Mouse (Mus musculus): ENCODE measurements around the gene Casp6.

Gene Casp6

DNA sequence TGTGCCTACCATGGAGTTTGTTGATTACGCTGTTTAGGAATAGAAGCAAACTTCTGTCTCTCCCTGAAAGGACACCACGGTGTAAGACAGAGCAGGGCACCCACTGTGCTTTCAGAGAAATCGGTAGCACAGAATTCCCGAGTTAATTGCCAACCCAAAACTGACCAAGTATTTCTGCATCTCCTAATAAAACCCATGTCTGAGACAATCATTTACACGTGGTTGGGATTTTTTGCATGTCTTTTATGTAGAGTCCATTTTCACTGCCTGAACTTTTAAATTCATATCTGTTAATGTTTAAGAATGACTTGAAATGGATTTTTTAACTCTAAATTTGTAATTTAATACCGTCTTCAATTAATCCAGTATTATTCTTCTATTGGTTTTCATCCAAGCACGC lies 22.4 kb downstream of the Casp6 start:
- no peak for DNase-seq (ENCODE audit: low spot score)

DNA sequence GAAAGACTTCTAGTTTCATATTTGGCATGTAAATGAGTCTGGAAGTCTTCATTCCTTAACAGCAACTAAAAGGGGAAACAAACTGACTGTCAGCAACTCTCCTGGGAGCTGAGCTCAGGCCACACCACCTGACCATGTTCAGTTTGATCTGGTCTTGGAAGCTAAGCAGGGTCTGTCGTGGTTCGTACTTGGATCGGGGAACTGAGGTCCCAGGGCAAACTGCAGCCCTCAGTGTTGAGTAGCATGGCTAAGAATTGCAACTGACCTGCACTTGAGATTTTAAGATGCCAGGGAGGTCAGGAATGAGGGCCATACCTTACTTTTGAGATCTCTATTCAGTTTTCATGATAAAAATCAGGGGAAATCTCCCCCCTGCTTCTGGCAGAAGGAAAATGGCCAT lies 24.6 kb downstream of the Casp6 start:
- DNase-seq (ENCODE audit: low spot score): no peak

DNA sequence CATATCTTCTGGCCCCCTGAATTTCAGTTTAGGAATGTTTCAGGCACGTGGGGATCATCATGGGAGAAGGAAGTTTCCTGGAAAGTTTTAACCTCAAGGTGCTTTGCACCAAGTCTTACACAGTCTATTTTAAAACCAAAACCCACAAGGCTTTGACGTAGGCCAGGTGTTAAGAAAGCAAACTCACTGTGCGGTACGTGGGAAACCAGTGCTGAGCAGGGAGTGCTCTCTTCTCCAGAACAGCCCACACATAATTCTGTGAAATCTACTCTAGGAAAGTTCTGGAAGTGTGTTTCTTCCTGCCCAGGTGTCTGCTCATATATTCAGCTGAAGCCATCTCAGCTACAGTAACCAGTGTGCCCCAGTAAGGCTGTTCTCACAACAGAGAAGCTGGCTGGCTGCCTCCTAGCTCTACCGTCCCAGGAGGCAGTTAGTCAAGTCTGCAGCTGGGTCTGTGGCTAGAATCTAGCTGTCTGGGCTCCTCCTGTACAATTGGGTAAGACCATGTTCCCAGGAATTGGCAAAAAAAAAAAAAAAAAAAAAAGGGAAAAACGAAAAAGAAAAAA lies 29.1 kb downstream of the Casp6 start:
- peak; percentile 93 for DNase-seq (ENCODE audit: low spot score)

DNA sequence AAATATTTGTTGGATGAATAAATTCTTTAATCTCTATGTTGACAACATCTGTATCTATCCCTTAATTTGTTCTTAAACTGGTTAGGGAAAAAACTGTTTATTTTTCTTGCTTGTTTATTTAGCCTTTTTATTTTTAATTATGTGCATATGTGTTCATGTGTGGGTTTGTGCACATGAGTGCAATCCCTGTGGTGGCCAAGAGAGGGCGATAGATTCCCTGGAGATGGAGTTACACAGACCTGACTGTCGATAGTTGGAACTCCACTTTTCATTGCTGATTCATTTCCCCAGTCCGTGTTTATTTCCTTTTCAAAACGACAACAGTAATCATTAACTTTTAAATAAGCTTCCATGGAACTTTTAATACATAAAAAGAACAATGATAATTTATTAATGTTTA lies 31.2 kb downstream of the Casp6 start:
- DNase-seq (ENCODE audit: low spot score): no peak

DNA sequence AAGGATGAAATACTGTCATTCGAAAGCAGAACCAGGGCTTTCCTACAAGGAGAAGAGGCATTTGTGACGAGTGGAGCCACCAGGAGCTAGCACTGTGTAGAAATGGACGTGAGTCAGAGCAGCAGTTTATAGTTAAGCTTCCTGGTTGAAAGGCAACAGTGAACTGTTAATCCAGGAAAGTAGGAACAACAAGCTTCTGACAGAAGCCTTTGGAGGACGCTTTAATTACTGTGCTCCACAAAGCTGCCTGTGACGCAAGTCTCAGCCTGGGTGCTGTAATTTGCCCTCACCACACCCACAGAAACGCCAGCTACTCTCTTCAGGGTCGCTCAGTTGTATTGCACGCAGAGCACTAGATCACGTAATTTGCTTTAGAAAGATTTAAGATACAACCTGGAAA lies 35.3 kb downstream of the Casp6 start:
- peak; percentile 19 for DNase-seq (ENCODE audit: low spot score)

DNA sequence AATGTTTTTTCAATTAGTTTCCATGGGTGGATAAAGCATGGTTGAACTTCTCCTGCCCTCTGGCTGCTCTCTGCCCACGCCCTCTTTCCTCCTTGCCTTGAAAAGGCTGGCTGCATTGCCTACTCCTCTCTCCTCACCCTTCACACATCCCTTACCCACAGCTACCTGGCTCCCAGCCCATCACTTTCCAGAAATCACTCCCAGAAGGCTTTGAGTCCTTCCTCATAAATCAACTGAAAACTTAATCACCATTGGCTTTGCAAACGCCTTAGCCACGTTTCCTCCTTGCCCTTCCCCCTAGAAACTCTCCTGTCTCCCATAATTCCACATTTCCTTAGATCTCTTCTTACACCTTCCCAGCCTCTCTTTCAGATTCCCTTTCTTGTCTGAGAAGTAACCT lies 36.6 kb downstream of the Casp6 start:
- peak; percentile 81 for DNase-seq (ENCODE audit: low spot score)

DNA sequence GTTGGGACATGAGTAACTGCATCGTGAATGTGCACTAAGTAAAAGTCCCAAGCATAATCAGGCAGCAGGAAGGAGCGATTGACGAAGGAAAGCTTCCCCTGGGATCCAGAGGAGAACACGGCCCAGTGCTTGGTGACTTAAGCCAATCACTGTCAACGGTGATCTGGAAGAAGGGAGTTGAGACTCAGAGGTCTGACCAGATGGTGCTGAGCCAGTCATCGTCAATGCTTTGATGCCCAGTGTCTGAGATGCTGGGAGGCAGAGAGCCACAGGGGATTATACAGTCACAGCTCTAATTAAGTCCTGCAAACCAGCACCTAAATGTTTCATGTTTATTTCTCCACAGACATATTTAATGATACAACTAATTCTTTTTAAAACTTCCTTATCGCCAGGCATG lies 37.8 kb downstream of the Casp6 start:
- DNase-seq (ENCODE audit: low spot score): no peak

DNA sequence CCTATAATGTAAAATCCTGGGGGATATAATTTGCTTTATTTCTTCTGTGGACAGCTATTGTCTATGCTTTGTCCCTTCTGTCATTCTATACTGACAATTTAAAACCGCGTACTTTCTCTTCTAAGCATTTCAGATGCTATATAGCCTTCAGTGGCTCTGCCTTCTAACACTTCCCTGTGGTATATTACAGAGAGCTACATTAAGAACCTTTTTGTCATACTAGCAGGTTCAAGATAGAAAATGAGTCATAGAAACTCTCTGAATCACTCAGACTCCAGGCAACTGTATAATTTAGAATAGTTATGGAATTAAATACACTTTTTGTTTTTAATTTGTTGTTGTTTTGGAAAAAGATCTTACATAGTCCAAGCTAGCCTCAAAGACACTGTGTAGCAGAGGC lies 39.6 kb downstream of the Casp6 start:
- DNase-seq (ENCODE audit: low spot score): no peak

DNA sequence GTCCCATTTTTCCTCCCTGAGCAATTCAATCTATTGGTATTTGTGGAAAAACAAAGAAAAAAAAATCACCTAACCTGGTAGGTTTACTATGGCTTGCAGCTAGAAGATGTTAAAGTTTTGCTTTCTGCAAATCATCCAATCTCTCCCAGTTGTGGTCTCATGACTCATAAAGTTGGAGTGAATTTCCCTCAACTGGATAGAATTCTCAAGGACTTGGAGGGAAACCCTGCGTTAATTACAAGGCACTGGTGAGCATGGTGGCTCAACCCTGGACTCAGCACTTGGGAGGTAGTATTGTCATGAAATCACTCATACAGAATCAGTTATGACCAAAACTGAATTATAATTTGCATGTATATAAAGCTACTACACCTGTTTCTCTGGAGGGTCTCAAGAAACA lies 40.1 kb downstream of the Casp6 start:
- no peak for DNase-seq (ENCODE audit: low spot score)

DNA sequence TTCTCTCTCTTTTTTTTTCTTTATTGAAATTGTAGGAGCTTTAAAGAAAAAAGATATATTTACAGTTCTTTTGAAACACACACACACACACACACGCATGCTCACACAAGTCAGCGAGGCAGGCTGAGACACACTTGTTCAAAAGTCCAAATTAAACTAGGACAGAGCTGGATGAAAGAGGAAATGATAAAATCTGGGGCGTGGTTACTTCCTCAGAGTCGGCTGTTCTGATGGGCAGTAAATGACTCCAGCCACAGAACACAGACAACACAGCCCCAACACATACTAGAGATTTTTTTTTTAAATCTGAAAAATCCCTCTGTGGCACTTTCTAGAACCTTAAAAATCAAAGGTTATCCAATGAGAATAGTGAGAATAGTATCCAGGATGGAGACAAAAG lies 42.6 kb downstream of the Casp6 start:
- DNase-seq (ENCODE audit: low spot score): no peak

DNA sequence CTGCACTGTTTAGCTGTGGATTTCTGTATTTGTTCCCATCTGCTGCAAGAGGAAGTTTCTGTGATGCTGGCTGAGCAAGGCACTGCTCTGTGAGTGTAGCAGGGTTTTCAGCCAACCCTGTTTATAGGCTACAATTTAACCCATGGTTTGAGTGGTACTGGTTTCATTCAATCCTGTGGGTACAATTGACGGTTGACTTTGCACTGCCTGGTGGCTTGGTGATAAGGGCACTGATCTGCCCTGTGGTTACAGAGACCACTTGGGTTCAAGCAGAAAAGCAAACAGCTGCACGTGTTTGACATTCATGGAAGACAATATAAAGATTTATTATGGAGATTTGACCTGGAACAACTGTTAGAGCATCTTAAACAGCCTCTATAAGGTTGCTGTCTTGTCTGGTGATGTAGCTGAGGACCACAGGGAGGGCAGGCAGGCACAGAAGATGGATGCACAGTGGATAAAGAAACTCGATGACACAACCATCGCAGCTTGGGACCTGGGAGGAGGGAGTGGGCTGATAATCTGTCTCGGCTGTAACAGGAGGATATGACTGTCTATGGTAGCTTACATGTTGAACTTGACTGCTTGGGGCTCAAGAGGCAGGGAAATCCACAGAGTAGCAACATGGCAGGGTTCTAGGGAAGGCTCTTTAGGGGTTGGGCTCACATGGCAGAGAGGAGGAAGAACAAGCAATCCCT lies 45.1 kb downstream of the Casp6 start:
- DNase-seq (ENCODE audit: low spot score): no peak

DNA sequence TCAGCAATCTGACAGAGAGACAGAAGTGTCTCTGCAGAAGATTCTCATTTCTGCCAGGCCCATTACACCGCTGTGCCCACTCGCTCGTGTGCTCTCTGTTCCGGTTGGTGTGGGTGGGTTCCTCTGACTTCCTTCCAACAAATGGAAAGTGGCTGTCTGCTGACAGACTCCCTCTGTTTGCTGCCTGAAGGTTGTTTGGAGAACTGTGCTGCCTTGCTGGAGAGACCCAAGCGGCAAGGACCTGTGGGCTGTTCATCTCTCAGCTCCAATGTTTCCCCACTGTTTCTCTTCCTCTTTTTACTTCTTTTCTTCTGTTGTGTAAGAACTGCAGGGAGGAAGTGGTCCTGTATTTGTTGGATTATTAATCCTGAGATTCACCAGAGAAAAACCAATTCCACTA lies 47.1 kb downstream of the Casp6 start:
- no peak for DNase-seq (ENCODE audit: low spot score)

DNA sequence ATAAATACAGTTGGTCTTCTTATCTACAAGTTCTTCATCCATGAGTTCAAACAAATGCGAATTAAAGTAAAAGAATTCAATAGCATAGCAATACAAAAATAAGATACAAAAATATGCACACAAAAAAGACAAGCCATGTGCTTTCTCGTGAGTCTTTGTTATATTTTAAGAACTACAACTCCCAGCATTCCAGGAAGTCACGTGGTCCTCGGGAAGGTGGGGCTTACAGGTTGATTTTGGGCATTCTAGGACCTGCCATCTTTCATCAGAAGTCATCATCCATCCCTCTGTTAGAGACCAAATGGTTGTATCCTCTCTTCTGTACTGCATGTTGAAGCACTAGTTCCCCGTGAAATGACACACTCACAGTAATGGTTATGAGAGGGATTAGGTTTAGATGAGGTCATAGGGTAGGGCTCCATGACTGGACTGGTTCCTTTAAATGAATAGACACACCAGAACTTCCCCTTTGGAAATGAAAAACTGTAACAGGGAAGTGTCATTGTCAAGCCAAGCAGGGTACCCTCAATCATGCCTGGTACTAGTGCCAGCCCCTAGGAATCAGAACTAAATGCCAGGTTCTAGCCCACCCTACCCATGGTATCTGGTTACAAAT lies 48.0 kb downstream of the Casp6 start:
- no peak for DNase-seq (ENCODE audit: low spot score)

DNA sequence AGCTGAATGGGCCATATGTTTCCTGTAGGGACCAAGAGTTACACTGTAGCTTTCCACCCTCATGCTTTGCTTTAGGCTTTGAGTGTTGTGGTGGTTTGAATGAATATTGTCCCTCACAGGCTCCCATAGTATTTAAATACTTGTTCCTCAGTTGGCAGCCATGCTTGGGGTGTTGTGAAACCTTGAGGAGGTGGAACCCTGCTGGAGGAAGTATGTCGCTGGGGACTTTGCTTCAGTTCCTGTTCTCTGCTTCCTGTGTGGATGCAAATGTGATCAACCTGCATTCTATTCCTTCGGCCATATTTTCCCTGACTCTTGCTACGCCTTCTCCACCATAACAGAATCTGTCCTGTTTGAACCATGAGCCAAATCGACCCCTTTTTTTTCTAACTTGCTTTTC lies 52.1 kb downstream of the Casp6 start:
- DNase-seq (ENCODE audit: low spot score): no peak

DNA sequence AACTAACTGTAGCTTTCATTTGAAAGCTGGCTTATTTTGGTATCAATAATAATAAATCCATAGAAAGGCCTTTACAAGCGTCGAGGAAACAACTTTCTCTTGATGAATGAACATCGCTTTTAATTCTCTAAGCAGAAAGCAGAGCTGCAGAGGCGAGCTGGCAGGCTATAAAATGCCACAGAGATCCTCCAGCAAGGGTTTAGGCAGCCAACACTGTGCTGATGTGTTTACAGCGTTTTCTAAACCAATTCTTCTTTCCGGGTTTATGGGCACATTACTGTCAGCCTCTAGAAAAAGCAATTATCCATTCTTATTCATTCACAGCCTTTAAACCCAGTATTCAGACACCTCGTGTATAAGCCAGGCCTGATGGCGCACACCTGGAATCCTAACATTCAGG lies 61.3 kb downstream of the Casp6 start:
- DNase-seq (ENCODE audit: low spot score): no peak
